Comparison of ENCODE assay signal across 25 mouse cellular contexts in the genomic region with DNA sequence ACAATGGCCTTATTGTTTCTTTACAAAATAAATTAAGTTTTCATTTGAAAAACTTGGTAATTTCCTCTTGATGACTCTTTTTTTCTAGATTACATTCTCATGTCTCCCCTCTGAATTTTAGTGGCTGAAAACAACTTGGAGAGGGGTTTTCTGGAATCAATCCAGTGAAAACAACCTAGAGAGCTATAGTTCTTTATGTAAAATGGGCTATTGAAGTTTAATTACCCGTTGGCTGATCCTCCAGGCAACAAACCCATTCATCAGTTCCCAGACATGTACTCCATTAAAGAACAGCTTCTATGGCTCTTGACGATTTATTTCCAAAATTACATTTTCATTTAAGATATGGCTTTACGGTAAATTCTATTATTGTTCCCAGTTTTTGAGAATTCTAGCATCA.
"Had no signal": no experiment of that assay in that cellular context is flagged by ENCODE, and none has a peak within 500 bp of the region (broad histone marks: within the 10 kb centered on the region; RNA-seq: fewer than 3 reads in every experiment).

No protein-coding gene starts in this region.

- H3K9ac ChIP-seq: limb, embryonic 12.5 days; liver, embryonic 12.5 days; liver, embryonic 15.5 days; midbrain, embryonic 13.5 days; neural tube, embryonic 12.5 days; neural tube, embryonic 15.5 days had no signal

- H3K4me2 ChIP-seq: limb, embryonic 12.5 days; liver, embryonic 12.5 days; liver, embryonic 15.5 days; midbrain, embryonic 13.5 days; neural tube, embryonic 12.5 days; neural tube, embryonic 15.5 days had no signal

- H3K4me1 ChIP-seq: limb, embryonic 12.5 days; liver, embryonic 12.5 days; liver, embryonic 15.5 days; midbrain, embryonic 10.5 days; midbrain, embryonic 13.5 days; neural tube, embryonic 12.5 days; neural tube, embryonic 15.5 days had no signal

- H3K36me3 ChIP-seq: limb, embryonic 12.5 days; liver, embryonic 12.5 days; liver, embryonic 15.5 days; midbrain, embryonic 10.5 days; midbrain, embryonic 13.5 days; neural tube, embryonic 12.5 days; neural tube, embryonic 15.5 days had no signal

- H3K27me3 ChIP-seq: limb, embryonic 12.5 days; liver, embryonic 12.5 days; liver, embryonic 15.5 days; midbrain, embryonic 13.5 days; neural tube, embryonic 12.5 days; neural tube, embryonic 15.5 days had no signal

- DNase-seq: kidney, adult 18-20 months; kidney, adult 9 months; kidney, postnatal 36 days; layer of hippocampus, postnatal 36 days; liver; lung, adult 2 months; right cerebral cortex, adult 18-20 months; right cerebral cortex, postnatal 14 days; right cerebral cortex, postnatal 4 days; thymus, adult 2 months; thymus, postnatal 14 days; thymus, postnatal 4 days had no signal

- ATAC-seq: liver, embryonic 12.5 days; lung, postnatal 0 days; midbrain, embryonic 13.5 days; midbrain, embryonic 16.5 days had no signal

- H3K27ac ChIP-seq: left cerebral cortex, adult 2 months; limb, embryonic 12.5 days; liver, embryonic 12.5 days; liver, embryonic 15.5 days; macrophage; midbrain, embryonic 10.5 days; midbrain, embryonic 13.5 days; neural tube, embryonic 12.5 days; neural tube, embryonic 15.5 days; stomach, postnatal 0 days had no signal

- H3K9me3 ChIP-seq: limb, embryonic 12.5 days; liver, embryonic 12.5 days; liver, embryonic 15.5 days; midbrain, embryonic 10.5 days; midbrain, embryonic 13.5 days; neural tube, embryonic 12.5 days; neural tube, embryonic 15.5 days had no signal

- H3K4me3 ChIP-seq: left cerebral cortex, adult 2 months; limb, embryonic 12.5 days; liver, embryonic 12.5 days; liver, embryonic 15.5 days; midbrain, embryonic 10.5 days; midbrain, embryonic 13.5 days; myocyte; neural tube, embryonic 12.5 days; neural tube, embryonic 15.5 days had no signal
